Mouse (Mus musculus) olfactory bulb, adult 2 months (tissue): ENCODE measurements at regions not wholly inside any gene's neighbourhood (a gene's known extent, or its start where the extent isn't known, plus 50 kb on each side); places are given as distances from the start of the nearest gene placed in this dataset.

Experiments
- H3K27ac ChIP-seq: fragments of 200-500 bp; 2 replicates; pipeline ENCODE4 v1.5.1; 2012; ENCODE audit warnings: low read depth, low read length; ENCODE audit not compliant: insufficient read depth
- H3K4me1 ChIP-seq: fragments of 200-500 bp; 2 replicates; pipeline ENCODE4 v1.6.1; 2012; ENCODE audit warnings: low read length; ENCODE audit not compliant: control insufficient read depth, insufficient read depth
- H3K4me3 ChIP-seq: fragments of 200-500 bp; 2 replicates; pipeline ENCODE4 v1.5.1; 2012; ENCODE audit warnings: mild to moderate bottlenecking, low read depth, low read length, moderate library complexity; ENCODE audit not compliant: insufficient read depth
- CTCF ChIP-seq: fragments of 200-500 bp; IDR thresholded peaks from 2 replicates; pipeline ENCODE4 v1.5.1; 2012; ENCODE audit warnings: low read depth, mild to moderate bottlenecking, low read length, moderate library complexity; ENCODE audit not compliant: insufficient read depth
- POLR2A ChIP-seq: fragments of 200-500 bp; IDR thresholded peaks from 2 replicates; pipeline ENCODE4 v1.6.1; 2012; ENCODE audit warnings: mild to moderate bottlenecking, low read depth, low read length, moderate library complexity; ENCODE audit not compliant: insufficient read depth
- WGBS: fragments of 180-500 bp; shearing (Covaris S2); methylation state at CpG from one replicate; pipeline ENCODE4 v1.1.7; 2018; 5-methylcytosine and 5-hydroxymethylcytosine counted together

DNA sequence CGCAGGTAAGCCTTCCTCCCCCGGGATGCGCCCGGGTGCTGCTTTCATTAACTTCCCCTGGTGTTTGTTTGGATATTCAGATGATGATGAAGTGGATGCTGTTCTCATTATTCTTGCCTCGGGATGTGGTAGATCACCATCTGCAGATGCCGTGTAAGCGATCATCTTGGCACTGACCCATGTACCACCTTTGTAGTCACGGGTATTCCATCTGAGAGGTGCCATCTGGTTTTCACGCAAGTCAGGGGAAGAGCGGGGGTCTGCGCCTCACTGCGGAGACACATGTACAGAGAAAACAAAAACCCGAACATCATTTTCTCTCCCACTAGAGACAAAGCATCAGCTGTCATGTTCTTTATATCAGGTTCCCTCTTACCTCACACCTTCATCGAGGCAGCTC is 84.3 kb upstream of the Cnr1 start:
- Histone ChIP-seq H3K4me1 (no peaks in the 10 kb centered on the region), H3K27ac (no peak overlapping the region), H3K4me3 (no peak overlapping the region)
- TF ChIP-seq CTCF (no peak), POLR2A (no peak)
- 88% methylated on average over 14 of the region's 14 CpGs for WGBS

DNA sequence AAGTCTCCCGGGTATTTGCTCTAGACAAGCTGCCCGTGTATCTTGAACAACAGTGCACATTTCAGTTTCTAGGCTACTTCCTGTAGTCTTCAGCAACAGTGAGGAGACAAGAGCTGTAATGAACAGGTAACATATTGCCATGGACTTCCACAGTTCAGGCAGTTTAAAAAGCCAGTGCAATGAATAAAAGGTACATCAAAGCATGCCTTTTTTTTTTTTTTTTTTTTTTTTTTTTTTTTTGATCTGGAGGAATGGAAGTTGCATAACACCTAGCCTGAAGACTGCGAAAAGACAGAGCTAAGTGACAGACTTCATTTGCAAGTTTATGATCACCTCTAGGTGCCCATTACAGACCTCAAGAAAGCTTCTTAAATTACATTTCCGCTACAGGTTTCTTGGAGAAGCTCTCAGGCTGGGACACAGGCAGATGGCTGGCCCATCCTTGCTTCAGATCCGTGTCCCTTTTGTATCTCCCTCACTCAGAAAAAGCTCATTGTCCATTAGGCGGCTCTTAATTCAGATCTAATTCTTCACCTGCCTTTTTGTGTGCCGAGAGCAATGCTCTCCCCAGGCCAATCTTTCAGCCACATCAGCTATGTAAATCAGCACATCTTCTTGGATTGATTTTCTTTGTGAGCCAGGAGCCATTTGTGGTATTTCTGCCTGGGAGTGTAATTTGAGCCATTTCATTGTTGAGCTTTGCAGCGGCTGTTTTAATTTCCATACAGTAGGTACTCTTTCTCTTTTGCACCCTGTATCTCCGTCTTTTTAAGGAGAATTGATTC is 78.6 kb upstream of the Cnr1 start:
- Histone ChIP-seq H3K4me3 (no peak overlapping the region), H3K4me1 (no peaks in the 10 kb centered on the region), H3K27ac (no peak overlapping the region)
- WGBS = 58% methylated on average over 9 of the region's 9 CpGs
- TF ChIP-seq POLR2A (no peak), CTCF (no peak)

DNA sequence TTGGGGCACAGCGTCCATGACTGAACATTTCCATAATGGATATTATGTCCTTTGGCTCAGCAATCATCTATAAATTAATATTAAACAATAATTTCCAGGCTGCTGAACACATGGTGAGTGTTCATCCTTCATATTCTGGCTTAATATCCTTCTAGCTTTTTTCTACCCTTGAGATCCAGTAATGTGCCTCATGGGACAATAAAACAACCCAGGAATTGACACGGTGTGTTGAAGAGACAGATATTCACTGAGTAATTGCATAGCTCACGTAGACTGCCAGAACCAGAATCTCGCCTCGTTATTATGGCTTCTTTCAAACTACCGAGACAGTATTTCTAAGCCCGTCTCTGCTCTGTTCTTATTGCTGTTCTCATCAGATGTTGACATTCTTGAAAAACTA is 74.1 kb upstream of the Cnr1 start:
- Histone ChIP-seq H3K27ac (no peak overlapping the region), H3K4me1 (no peaks in the 10 kb centered on the region), H3K4me3 (no peak overlapping the region)
- TF ChIP-seq POLR2A = no peak
- TF ChIP-seq CTCF = no peak
- 74% methylated on average over 7 of the region's 7 CpGs for WGBS

DNA sequence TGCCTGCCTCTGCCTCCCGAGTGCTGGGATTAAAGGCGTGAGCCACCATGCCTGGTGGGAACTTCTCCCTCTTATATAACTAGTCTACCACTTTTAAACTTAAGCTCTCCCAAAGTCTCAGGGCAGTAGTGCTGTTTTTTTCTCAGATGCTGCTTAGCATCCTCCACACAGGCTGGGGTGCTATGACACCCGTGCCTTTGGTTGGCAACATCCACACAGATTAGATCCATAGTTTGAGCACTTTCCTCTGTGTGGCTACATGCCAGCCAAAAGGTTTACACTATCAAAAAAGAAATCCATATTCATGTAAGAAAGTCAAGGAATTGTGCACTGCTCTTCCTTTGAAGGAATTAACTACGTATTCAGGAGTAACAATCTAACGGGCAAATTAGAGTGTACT is 72.1 kb upstream of the Cnr1 start:
- H3K4me3 ChIP-seq = no peak overlapping the region
- no peak overlapping the region for H3K27ac ChIP-seq
- WGBS = 78% methylated on average over 5 of the region's 5 CpGs
- TF ChIP-seq POLR2A (no peak), CTCF (no peak)
- H3K4me1 ChIP-seq = no peaks in the 10 kb centered on the region

DNA sequence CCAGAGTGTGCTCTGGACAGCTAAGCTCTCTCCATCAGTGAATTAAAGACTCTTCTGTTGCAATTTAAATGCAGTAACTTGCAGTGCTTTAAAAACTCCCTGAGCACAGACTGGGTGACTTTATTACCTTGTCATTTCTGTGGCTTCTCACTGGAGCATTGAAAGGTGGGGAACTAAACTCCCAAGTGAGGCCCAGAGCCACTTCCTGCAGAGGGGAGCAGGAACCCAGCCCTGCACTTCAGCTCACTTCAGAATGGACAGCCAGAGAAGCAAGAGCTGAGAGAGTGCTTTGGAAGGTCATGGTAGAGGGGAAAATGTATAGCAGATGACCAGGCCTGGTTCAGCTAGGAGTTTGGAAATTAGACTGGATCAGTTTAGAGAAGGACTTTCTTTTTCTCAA is 69.3 kb upstream of the Cnr1 start:
- Histone ChIP-seq H3K4me3 (no peak overlapping the region), H3K27ac (no peak overlapping the region), H3K4me1 (no peaks in the 10 kb centered on the region)
- no peak for TF ChIP-seq POLR2A

DNA sequence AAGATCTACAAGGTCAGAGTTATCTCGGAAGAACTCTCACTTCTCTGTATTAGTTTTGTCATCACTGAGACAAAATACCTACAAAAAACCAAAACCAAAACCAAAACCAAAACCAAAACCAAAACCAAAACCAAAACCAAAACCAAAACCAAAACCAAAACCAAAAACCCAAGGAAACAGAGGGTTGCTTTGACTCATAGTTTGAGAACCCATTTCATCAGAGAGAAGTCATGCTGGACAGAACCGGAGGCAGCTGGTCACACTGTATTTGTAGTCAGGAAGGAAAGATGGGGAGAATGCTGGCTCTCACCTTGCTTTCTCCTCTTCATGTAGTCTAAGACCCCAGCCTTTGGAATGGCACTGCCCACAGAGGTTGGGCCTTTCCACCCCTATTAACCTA is 57.3 kb upstream of the Cnr1 start:
- no peak overlapping the region for H3K27ac ChIP-seq
- no peak overlapping the region for H3K4me3 ChIP-seq
- TF ChIP-seq CTCF = no peak
- no peak for TF ChIP-seq POLR2A
- no peaks in the 10 kb centered on the region for H3K4me1 ChIP-seq
- 96% methylated on average over 2 of the region's 2 CpGs for WGBS

DNA sequence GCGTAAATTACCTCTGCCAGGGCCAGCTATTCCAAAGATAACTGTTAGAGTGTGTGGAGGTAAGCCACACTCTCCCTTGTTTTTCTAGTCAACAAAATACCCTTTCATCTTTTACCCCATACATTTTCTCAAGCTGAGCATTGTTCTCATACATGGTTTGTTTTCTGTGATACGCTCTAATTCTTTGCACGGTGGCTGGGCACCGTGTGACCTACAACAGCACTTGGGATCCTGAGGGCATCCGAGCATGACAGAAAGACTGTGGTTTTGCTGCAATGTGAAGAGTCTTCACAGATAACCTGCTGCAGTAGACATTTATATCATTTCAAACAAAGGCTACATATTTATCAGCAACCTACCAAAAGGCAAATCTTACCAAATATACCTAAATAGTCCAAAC is 55.1 kb upstream of the Cnr1 start:
- Histone ChIP-seq H3K27ac (no peak overlapping the region), H3K4me1 (no peaks in the 10 kb centered on the region), H3K4me3 (no peak overlapping the region)
- no peak for TF ChIP-seq CTCF
- no peak for TF ChIP-seq POLR2A
- WGBS = 61% methylated on average over 5 of the region's 5 CpGs
